Comparison of ENCODE assay signal across 8 mouse cellular contexts in the genomic region with DNA sequence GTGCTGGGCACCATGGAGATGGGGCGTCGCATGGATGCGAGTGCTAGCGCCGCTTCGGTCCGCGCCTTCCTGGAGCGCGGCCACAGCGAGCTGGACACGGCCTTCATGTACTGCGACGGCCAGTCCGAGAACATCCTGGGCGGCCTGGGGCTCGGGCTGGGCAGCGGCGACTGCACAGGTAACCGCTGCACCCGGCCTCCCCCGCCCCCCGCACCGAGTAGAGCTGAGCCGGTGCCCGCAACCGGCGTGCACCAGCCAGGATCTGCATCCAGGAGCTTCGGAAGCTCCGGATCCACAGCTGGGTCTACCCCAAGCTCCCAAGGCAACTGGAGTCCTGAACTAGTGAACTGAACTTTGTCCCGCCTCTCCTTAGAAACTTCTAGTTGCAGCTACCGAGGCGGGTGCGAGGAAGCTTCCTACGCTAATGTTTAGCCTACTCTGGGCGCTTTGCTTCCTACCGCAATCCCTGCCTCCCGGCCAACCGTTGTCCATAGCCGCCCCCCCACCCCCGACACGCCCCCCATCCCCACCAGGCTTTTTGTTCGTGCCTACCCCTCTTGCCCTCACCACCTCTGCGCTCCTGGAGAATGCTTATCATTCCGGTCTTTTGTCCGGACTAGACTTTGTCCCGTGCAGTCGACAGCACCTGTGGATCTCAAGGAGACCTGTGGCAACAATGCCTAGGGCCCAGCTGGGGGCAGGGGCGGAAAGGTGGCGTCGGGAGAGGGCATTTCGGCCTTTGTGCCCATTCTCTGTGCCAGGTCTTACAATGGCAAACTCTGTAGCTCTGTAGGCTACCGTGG. TPM values are rescaled to one million over a fixed set of nuclear protein-coding genes. Genes with fewer than 3 reads are reported as not detected.
DNase-seq lines count a peak whose midpoint lies in the region; ATAC-seq and TF ChIP-seq lines count a peak whose summit lies in the region.

No protein-coding gene starts in this region.

- H3K27ac ChIP-seq in left cerebral cortex, adult 2 months, result peak overlapping the region; percentile 91
- H3K27ac ChIP-seq in forebrain, postnatal 0 days (ENCODE audit: low read depth, low read length), result peak overlapping the region; percentile 72
- 0 out of 2 replicates have a peak overlapping the region, but pooled peaks have one; percentile 18 for H3K27ac ChIP-seq in limb, embryonic 11.5 days (replicated peaks; ENCODE audit: low read depth, low read length)
- H3K27ac ChIP-seq in small intestine, adult 2 months (ENCODE audit: insufficient read depth, low read depth, low read length), result peak overlapping the region; percentile 96

- H3K27me3 ChIP-seq in forebrain, postnatal 0 days (ENCODE audit: insufficient read depth, low read length), result no peaks in the 10 kb centered on the region
- no peaks in the 10 kb centered on the region for H3K27me3 ChIP-seq in limb, embryonic 11.5 days (ENCODE audit: control insufficient read depth, insufficient read depth, low read length)
- no peaks in the 10 kb centered on the region for H3K27me3 ChIP-seq in small intestine, adult 2 months (ENCODE audit: control insufficient read depth, insufficient read depth, low read length)

- peak; percentile 48 for ATAC-seq in activated CD4-positive, CD25-positive, alpha-beta regulatory T cell, adult 4 months
- ATAC-seq in forebrain, postnatal 0 days, result peak; percentile 59
- ATAC-seq in limb, embryonic 11.5 days (ENCODE audit: insufficient number of reproducible peaks, low FRiP score, low TSS enrichment, low read depth), result peak; percentile 58

- no peak for TF ChIP-seq POLR2A in small intestine, adult 2 months (IDR thresholded peaks at IDR 0.05; ENCODE audit: low read depth, low read length)

- no peaks in the 10 kb centered on the region for H3K9me3 ChIP-seq in forebrain, postnatal 0 days (ENCODE audit: low read length)
- no peaks in the 10 kb centered on the region for H3K9me3 ChIP-seq in limb, embryonic 11.5 days (ENCODE audit: control insufficient read depth, low read length)

- peak in 1 of 2 experiments; percentile 5 for DNase-seq in left cerebral cortex, adult 2 months (ENCODE audit: extremely low spot score in 1 of 2, low spot score in 2 of 2)
- DNase-seq in left cerebral cortex, adult 11 months (ENCODE audit: low spot score), result no peak
- no peak for DNase-seq in forebrain, postnatal 0 days
- DNase-seq in limb, embryonic 11.5 days (ENCODE audit: low spot score), result peak; percentile 62
- no peak for DNase-seq in left cerebral cortex, postnatal 10 days (ENCODE audit: extremely low spot score in 1 of 2, low spot score in 2 of 2)
- no peak for DNase-seq in adrenal gland, adult 2 months

- peak overlapping the region; percentile 98 for H3K4me3 ChIP-seq in left cerebral cortex, adult 2 months
- peak overlapping the region; percentile 93 for H3K4me3 ChIP-seq in forebrain, postnatal 0 days (ENCODE audit: low read depth, low read length)
- peak overlapping the region; percentile 96 for H3K4me3 ChIP-seq in limb, embryonic 11.5 days (ENCODE audit: low read depth, low read length)
- peak overlapping the region; percentile 96 for H3K4me3 ChIP-seq in small intestine, adult 2 months (ENCODE audit: low read depth, low read length)

- peak overlapping the region; percentile 79 for H3K9ac ChIP-seq in forebrain, postnatal 0 days
- H3K9ac ChIP-seq in limb, embryonic 11.5 days (ENCODE audit: low read length), result peak overlapping the region; percentile 95

- 2% methylated on average over 53 of the region's 53 CpGs for WGBS in forebrain, postnatal 0 days
- under 1% methylated on average over 51 of the region's 53 CpGs for WGBS in limb, embryonic 11.5 days
- WGBS in small intestine, adult 2 months, result under 1% methylated on average over 53 of the region's 53 CpGs

- peaks cover 19% of the 10 kb centered on the region; the same call in 1 of the 2 replicates for H3K4me1 ChIP-seq in forebrain, postnatal 0 days (ENCODE audit: insufficient read depth)
- H3K4me1 ChIP-seq in limb, embryonic 11.5 days (ENCODE audit: control insufficient read depth, insufficient read depth, low read length), result peaks cover 13% of the 10 kb centered on the region
- H3K4me1 ChIP-seq in small intestine, adult 2 months (ENCODE audit: control insufficient read depth, insufficient read depth, insufficient read length, low read length), result peaks cover 5% of the 10 kb centered on the region; the same call in 1 of the 2 replicates

- peak overlapping the region; percentile 92 for H3K4me2 ChIP-seq in forebrain, postnatal 0 days (ENCODE audit: low read depth)
- H3K4me2 ChIP-seq in limb, embryonic 11.5 days (ENCODE audit: low read depth, severe bottlenecking), result peak overlapping the region; percentile 88

- TF ChIP-seq CTCF in left cerebral cortex, adult 2 months (IDR thresholded peaks at IDR 0.05), result no peak; the same call in 1 of the 2 replicates
- TF ChIP-seq CTCF in forebrain, postnatal 0 days (IDR thresholded peaks at IDR 0.05; ENCODE audit: low read depth), result no peak; the same call in 1 of the 2 replicates
- no peak for TF ChIP-seq CTCF in small intestine, adult 2 months (IDR thresholded peaks at IDR 0.05; ENCODE audit: extremely low read depth, insufficient read length, insufficient replicate concordance, low read depth, low read length)

- H3K36me3 ChIP-seq in forebrain, postnatal 0 days (ENCODE audit: insufficient read depth), result peaks cover 23% of the 10 kb centered on the region
- peaks cover 2% of the 10 kb centered on the region; the same call in 1 of the 2 replicates for H3K36me3 ChIP-seq in limb, embryonic 11.5 days (ENCODE audit: control insufficient read depth, insufficient read depth, low read length)
- peaks cover 30% of the 10 kb centered on the region for H3K36me3 ChIP-seq in small intestine, adult 2 months (ENCODE audit: control insufficient read depth, insufficient read depth, low read length)

- intact Hi-C loops in left cerebral cortex, adult 2 months (cut with DNase I), result loop anchor here (1.0 kb wide), 1 partner anchor 22 kb away; no protein-coding TSS in a partner anchor
- intact Hi-C loops in left cerebral cortex, postnatal 10 days (cut with DNase I), result no loop called here

RNA-seq across cellular contexts. Expression of a gene that starts 0.6 kb away (rescaled TPM):
- total RNA-seq in left cerebral cortex, adult 2 months (2021), result 10 to 100 TPM; 27.2 to 27.9 TPM
- 1 to 10 TPM; 7.5 to 8.2 TPM for polyA plus RNA-seq in activated CD4-positive, CD25-positive, alpha-beta regulatory T cell, adult 4 months (2017; shearing (Covaris generic))
- total RNA-seq in forebrain, postnatal 0 days (2014; rRNA removed), result 41.1 and 49.7 TPM in 2 replicates
- polyA plus RNA-seq in forebrain, postnatal 0 days (2015; fragmentation: Nextera tagmentation; extraction: Ambion mirVana), result 58.1 and 60.6 TPM in 2 replicates
- 121 and 139 TPM in 2 replicates for polyA plus RNA-seq in limb, embryonic 11.5 days (2014; fragmentation: Nextera tagmentation; extraction: Ambion mirVana)
- polyA plus RNA-seq in small intestine, adult 2 months (2012; rRNA removed), result 136 and 209 TPM in 2 replicates
- total RNA-seq in left cerebral cortex, postnatal 10 days (2021), result 10 to 100 TPM; 26.7 to 29.6 TPM
- 10 to 100 TPM; 59.7 to 61.3 TPM for total RNA-seq in adrenal gland, adult 2 months (2021)
- polyA plus RNA-seq in adrenal gland, adult 2 months (2012; rRNA removed), result 131 and 157 TPM in 2 replicates

RNA-seq across cellular contexts. Expression of a gene that starts 0.6 kb away (rescaled TPM):
- 10 to 100 TPM; 13.3 to 13.9 TPM for total RNA-seq in left cerebral cortex, adult 2 months (2021)
- polyA plus RNA-seq in activated CD4-positive, CD25-positive, alpha-beta regulatory T cell, adult 4 months (2017; shearing (Covaris generic)), result 1 to 10 TPM; 7.6 to 9.9 TPM
- total RNA-seq in forebrain, postnatal 0 days (2014; rRNA removed), result 14.2 and 15.3 TPM in 2 replicates
- 10.0 and 12.1 TPM in 2 replicates for polyA plus RNA-seq in forebrain, postnatal 0 days (2015; fragmentation: Nextera tagmentation; extraction: Ambion mirVana)
- 13.0 and 16.1 TPM in 2 replicates for polyA plus RNA-seq in limb, embryonic 11.5 days (2014; fragmentation: Nextera tagmentation; extraction: Ambion mirVana)
- 26.4 and 49.8 TPM in 2 replicates for polyA plus RNA-seq in small intestine, adult 2 months (2012; rRNA removed)
- 10 to 100 TPM; 12.6 to 16.6 TPM for total RNA-seq in left cerebral cortex, postnatal 10 days (2021)
- 1 to 10 TPM; 9.2 to 9.5 TPM for total RNA-seq in adrenal gland, adult 2 months (2021)
- polyA plus RNA-seq in adrenal gland, adult 2 months (2012; rRNA removed), result 28.2 and 30.1 TPM in 2 replicates

RNA-seq across cellular contexts. Expression of a gene that starts 41.3 kb away (rescaled TPM):
- 10 to 100 TPM; 47.4 to 48.3 TPM for total RNA-seq in left cerebral cortex, adult 2 months (2021)
- polyA plus RNA-seq in activated CD4-positive, CD25-positive, alpha-beta regulatory T cell, adult 4 months (2017; shearing (Covaris generic)), result 10 to 100 TPM; 39.1 to 56.7 TPM
- total RNA-seq in forebrain, postnatal 0 days (2014; rRNA removed), result 53.7 and 69.6 TPM in 2 replicates
- polyA plus RNA-seq in forebrain, postnatal 0 days (2015; fragmentation: Nextera tagmentation; extraction: Ambion mirVana), result 75.5 and 80.7 TPM in 2 replicates
- 151 and 160 TPM in 2 replicates for polyA plus RNA-seq in limb, embryonic 11.5 days (2014; fragmentation: Nextera tagmentation; extraction: Ambion mirVana)
- 8.0 and 8.4 TPM in 2 replicates for polyA plus RNA-seq in small intestine, adult 2 months (2012; rRNA removed)
- total RNA-seq in left cerebral cortex, postnatal 10 days (2021), result 10 to 100 TPM; 45.2 to 48.2 TPM
- total RNA-seq in adrenal gland, adult 2 months (2021), result 10 to 100 TPM; 54.1 to 70.6 TPM
- polyA plus RNA-seq in adrenal gland, adult 2 months (2012; rRNA removed), result 13.8 and 18.3 TPM in 2 replicates

RNA-seq across cellular contexts. Expression of a gene that starts 41.3 kb away (rescaled TPM):
- total RNA-seq in left cerebral cortex, adult 2 months (2021), result 10 to 100 TPM; 82.5 to 94.1 TPM
- 10 to 100 TPM; 19.9 to 20.6 TPM for polyA plus RNA-seq in activated CD4-positive, CD25-positive, alpha-beta regulatory T cell, adult 4 months (2017; shearing (Covaris generic))
- 46.2 and 65.8 TPM in 2 replicates for total RNA-seq in forebrain, postnatal 0 days (2014; rRNA removed)
- 33.2 and 41.4 TPM in 2 replicates for polyA plus RNA-seq in forebrain, postnatal 0 days (2015; fragmentation: Nextera tagmentation; extraction: Ambion mirVana)
- polyA plus RNA-seq in limb, embryonic 11.5 days (2014; fragmentation: Nextera tagmentation; extraction: Ambion mirVana), result 15.7 and 23.0 TPM in 2 replicates
- 9.0 and 13.6 TPM in 2 replicates for polyA plus RNA-seq in small intestine, adult 2 months (2012; rRNA removed)
- 10 to 100 TPM; 82.3 to 86.0 TPM for total RNA-seq in left cerebral cortex, postnatal 10 days (2021)
- total RNA-seq in adrenal gland, adult 2 months (2021), result 10 to 100 TPM; 50.3 to 61.3 TPM
- 42.1 and 53.3 TPM in 2 replicates for polyA plus RNA-seq in adrenal gland, adult 2 months (2012; rRNA removed)

RNA-seq across cellular contexts. Expression of a gene that starts 41.3 kb away (rescaled TPM):
- total RNA-seq in left cerebral cortex, adult 2 months (2021), result 100 to 1,000 TPM; 187 to 199 TPM
- polyA plus RNA-seq in activated CD4-positive, CD25-positive, alpha-beta regulatory T cell, adult 4 months (2017; shearing (Covaris generic)), result 10 to 100 TPM; 40.6 to 63.7 TPM
- total RNA-seq in forebrain, postnatal 0 days (2014; rRNA removed), result 89.6 and 106 TPM in 2 replicates
- polyA plus RNA-seq in forebrain, postnatal 0 days (2015; fragmentation: Nextera tagmentation; extraction: Ambion mirVana), result 39.3 and 59.1 TPM in 2 replicates
- polyA plus RNA-seq in limb, embryonic 11.5 days (2014; fragmentation: Nextera tagmentation; extraction: Ambion mirVana), result 87.0 and 93.7 TPM in 2 replicates
- 96.1 and 199 TPM in 2 replicates for polyA plus RNA-seq in small intestine, adult 2 months (2012; rRNA removed)
- 100 to 1,000 TPM; 161 to 165 TPM for total RNA-seq in left cerebral cortex, postnatal 10 days (2021)
- total RNA-seq in adrenal gland, adult 2 months (2021), result 100 to 1,000 TPM; 123 to 184 TPM
- polyA plus RNA-seq in adrenal gland, adult 2 months (2012; rRNA removed), result 174 and 180 TPM in 2 replicates

Comparison
In these comparisons a context has a peak if more than half of its experiments do, and no peak if none do; other contexts are left out.
1. H3K27ac ChIP-seq: peak in every context shown above with its lines; median percentile 96 in small intestine, adult 2 months; 91 in left cerebral cortex, adult 2 months; 72 in forebrain, postnatal 0 days; 18 in limb, embryonic 11.5 days.